Mouse (Mus musculus): ENCODE data around the gene Nfib. TPM values are rescaled to one million over a fixed set of nuclear protein-coding genes. Genes with fewer than 3 reads are reported as not detected.
"Not testable (repeated sequence)": the region's sequence is repeated elsewhere in the genome, so short reads cannot be mapped to it uniquely, and the experiment has no call there.

The Nfib gene
- total RNA-seq, 2 experiments from 2014 or later: 136 to 138 TPM

- no peak for DNase-seq
- intact Hi-C loops (cut with DNase I): loop anchor here (10.0 kb wide), 1 partner anchor 388 kb away; no protein-coding TSS in a partner anchor
Observed at GRCm38 (mm10) chr4:82302901-82303300, 402.6 kb downstream of the Nfib start.

- intact Hi-C loops (cut with DNase I): no loop called here
- DNase-seq: no peak
Observed at GRCm38 (mm10) chr4:82298606-82299005, 406.9 kb downstream of the Nfib start.

- intact Hi-C loops (cut with DNase I): no loop called here
- DNase-seq: no peak
Observed at GRCm38 (mm10) chr4:82297562-82297961, 408.0 kb downstream of the Nfib start.

- intact Hi-C loops (cut with DNase I): no loop called here
Observed at GRCm38 (mm10) chr4:82294066-82294465, 411.5 kb downstream of the Nfib start.

GRCm38 (mm10) chr4:82291174-82291847 lies 414.2 kb downstream of the Nfib start:
- DNase-seq: no peak
- intact Hi-C loops (cut with DNase I): no loop called here

More at GRCm38 (mm10) chr4:82294066-82294465, 411.5 kb downstream of the Nfib start:
- DNase-seq: no peak

GRCm38 (mm10) chr4:82290623-82291022 lies 414.9 kb downstream of the Nfib start:
- intact Hi-C loops (cut with DNase I): no loop called here
- DNase-seq: no peak

GRCm38 (mm10) chr4:82289596-82289995 lies 416.0 kb downstream of the Nfib start:
- DNase-seq: no peak
- intact Hi-C loops (cut with DNase I): no loop called here

- intact Hi-C loops (cut with DNase I): no loop called here
- DNase-seq: no peak
Observed at GRCm38 (mm10) chr4:82288138-82288537, 417.4 kb downstream of the Nfib start.

- intact Hi-C loops (cut with DNase I): no loop called here
Observed at GRCm38 (mm10) chr4:82287454-82287853, 418.1 kb downstream of the Nfib start.

GRCm38 (mm10) chr4:82286931-82287330 lies 418.6 kb downstream of the Nfib start:
- intact Hi-C loops (cut with DNase I): no loop called here

More at GRCm38 (mm10) chr4:82287454-82287853, 418.1 kb downstream of the Nfib start:
- DNase-seq: no peak

GRCm38 (mm10) chr4:82283536-82283935 lies 422.0 kb downstream of the Nfib start:
- intact Hi-C loops (cut with DNase I): no loop called here

More at GRCm38 (mm10) chr4:82286931-82287330, 418.6 kb downstream of the Nfib start:
- DNase-seq: no peak

GRCm38 (mm10) chr4:82275996-82276395 lies 429.6 kb downstream of the Nfib start:
- intact Hi-C loops (cut with DNase I): no loop called here
- no peak for DNase-seq

More at GRCm38 (mm10) chr4:82283536-82283935, 422.0 kb downstream of the Nfib start:
- no peak for DNase-seq

GRCm38 (mm10) chr4:82273049-82273754 lies 432.3 kb downstream of the Nfib start:
- no peak for DNase-seq
- intact Hi-C loops (cut with DNase I): no loop called here

GRCm38 (mm10) chr4:82272099-82272498 lies 433.5 kb downstream of the Nfib start:
- intact Hi-C loops (cut with DNase I): no loop called here
- no peak for DNase-seq

GRCm38 (mm10) chr4:82271547-82271946 lies 434.0 kb downstream of the Nfib start:
- intact Hi-C loops (cut with DNase I): no loop called here
- DNase-seq: no peak

- intact Hi-C loops (cut with DNase I): no loop called here
- DNase-seq: no peak
Observed at GRCm38 (mm10) chr4:82267832-82268778, 437.4 kb downstream of the Nfib start.

GRCm38 (mm10) chr4:82266066-82266619 lies 439.4 kb downstream of the Nfib start:
- intact Hi-C loops (cut with DNase I): no loop called here
- no peak for DNase-seq

- DNase-seq; intact Hi-C loops (cut with DNase I): not testable (repeated sequence)
Observed at GRCm38 (mm10) chr4:82258545-82258944, 447.0 kb downstream of the Nfib start.

GRCm38 (mm10) chr4:82252054-82252453 lies 453.5 kb downstream of the Nfib start:
- intact Hi-C loops (cut with DNase I): no loop called here
- no peak for DNase-seq

- intact Hi-C loops (cut with DNase I): no loop called here
- DNase-seq: no peak
Observed at GRCm38 (mm10) chr4:82250355-82250659, 455.2 kb downstream of the Nfib start.

All from heart, postnatal 14 days (tissue).